In the genomic region with DNA sequence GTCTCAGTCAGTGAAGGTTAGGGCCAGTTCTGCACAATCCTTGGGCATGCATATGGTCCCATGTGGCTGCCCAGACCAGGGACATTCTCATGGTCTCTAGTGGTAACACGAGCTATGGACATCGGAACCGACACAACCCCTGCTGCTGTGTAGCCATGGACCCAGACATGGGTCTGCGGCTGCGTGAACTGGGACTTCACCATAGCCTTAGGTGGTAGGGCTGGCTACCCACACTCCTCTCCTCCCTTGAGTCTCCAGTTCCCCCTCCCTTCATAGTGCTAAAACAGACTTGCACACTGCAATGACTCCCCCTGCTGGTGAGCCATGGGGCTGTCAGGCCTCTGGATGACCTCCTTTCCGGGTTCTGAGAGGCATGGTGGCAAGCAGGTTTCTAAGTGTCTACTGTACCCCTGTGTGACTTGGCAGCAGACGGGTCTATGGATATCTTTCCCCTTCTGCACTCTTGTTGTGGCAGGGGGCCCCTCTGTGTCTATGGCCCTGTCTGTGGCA, we compare ENCODE assay signal across 8 mouse cellular contexts.
DNase-seq lines count a peak whose midpoint lies in the region; ATAC-seq and TF ChIP-seq lines count a peak whose summit lies in the region.

No protein-coding gene starts in this region.

- POLR2A ChIA-PET in Patski (lab: Charles Lee): no interaction called here

- no peaks in the 10 kb centered on the region for H3K36me3 ChIP-seq in thymus, adult 2 months (ENCODE audit: control insufficient read depth, insufficient read depth, low read length)

- CTCF ChIA-PET in Patski (lab: Charles Lee): no interaction called here

- H3K27ac ChIP-seq in embryonic fibroblast, embryonic 13.5 days (ENCODE audit: insufficient read depth, low read length): no peak overlapping the region
- H3K27ac ChIP-seq in thymus, adult 2 months (ENCODE audit: control insufficient read depth, insufficient read depth, low read length): no peak overlapping the region

- TF ChIP-seq POLR2A in embryonic fibroblast, embryonic 13.5 days (IDR thresholded peaks at IDR 0.05; ENCODE audit: low read depth, low read length): no peak
- TF ChIP-seq POLR2A in thymus, adult 2 months (IDR thresholded peaks at IDR 0.05; ENCODE audit: control insufficient read depth, extremely low read depth, insufficient read depth, low read length, poor library complexity): no peak

- in situ Hi-C loops in Patski (cut with MboI; ENCODE audit: low pct_unique_long_range_greater_than_20kb): no loop called here

- H3K4me1 ChIP-seq in embryonic fibroblast, embryonic 13.5 days (ENCODE audit: control insufficient read depth, insufficient read depth, low read length): peaks cover 4% of the 10 kb centered on the region
- H3K4me1 ChIP-seq in thymus, adult 2 months (replicated peaks; ENCODE audit: control insufficient read depth, insufficient read depth, low read length): no peaks in the 10 kb centered on the region

- peak; percentile 2 to 14 for DNase-seq in heart, adult 18-20 months
- DNase-seq in heart, adult 9 months (ENCODE audit: low spot score in 2 of 2): no peak
- DNase-seq in 3134 (ENCODE audit: extremely low read depth, insufficient read length, low spot score): peak; percentile 17
- DNase-seq in Patski (ENCODE audit: low read depth, low spot score): no peak
- DNase-seq in lung, postnatal 14 days: peak; percentile 18
- DNase-seq in thymus, adult 2 months: no peak
- no peak for DNase-seq in right cerebral cortex, postnatal 36 days (ENCODE audit: low spot score in 2 of 2)

- TF ChIP-seq CTCF in Patski (IDR thresholded peaks at IDR 0.05): peak; percentile 37
- TF ChIP-seq CTCF in embryonic fibroblast, embryonic 13.5 days (IDR thresholded peaks at IDR 0.05; ENCODE audit: borderline replicate concordance, insufficient read depth, low read length): peak; percentile 22; the same call in 1 of the 2 replicates
- no peak for TF ChIP-seq CTCF in thymus, adult 2 months (IDR thresholded peaks at IDR 0.05; ENCODE audit: borderline replicate concordance, control insufficient read depth, extremely low read depth, insufficient read depth, low read length, poor library complexity)

- H3K27me3 ChIP-seq in Patski: no peaks in the 10 kb centered on the region
- H3K27me3 ChIP-seq in thymus, adult 2 months (ENCODE audit: control insufficient read depth, insufficient read depth, low read length): no peaks in the 10 kb centered on the region

- H3K4me3 ChIP-seq in embryonic fibroblast, embryonic 13.5 days (ENCODE audit: insufficient read depth, low read length): no peak overlapping the region
- no peak overlapping the region for H3K4me3 ChIP-seq in thymus, adult 2 months (ENCODE audit: control insufficient read depth, insufficient read depth, low read length)

- 92% methylated on average over 7 of the region's 7 CpGs for WGBS in thymus, adult 2 months

- ATAC-seq in Patski: no peak

Comparison
In these comparisons a context has a peak if more than half of its experiments do, and no peak if none do; other contexts are left out.
1. DNase-seq: peak in heart, adult 18-20 months (2 of 2), 3134 (single experiment) and lung, postnatal 14 days (single experiment); none in heart, adult 9 months (0 of 2), Patski (single experiment), thymus, adult 2 months (single experiment) and right cerebral cortex, postnatal 36 days (0 of 2).